ENCODE assay signal across 10 mouse cellular contexts in genomic region chr7:128004487-128005362, GRCm38 (mm10). TPM values are rescaled to one million over a fixed set of nuclear protein-coding genes. Genes with fewer than 3 reads are reported as not detected.
A peak's percentile ranks its signal among the peaks of the same experiment; 100 is the strongest.
DNase-seq lines count a peak whose midpoint lies in the region; ATAC-seq lines count a peak whose summit lies in the region.
"Had no signal": no experiment of that assay in that cellular context is flagged by ENCODE, and none has a peak within 500 bp of the region (broad histone marks: within the 10 kb centered on the region; RNA-seq: fewer than 3 reads in every experiment).

No protein-coding gene starts in this region.

- ATAC-seq in heart, embryonic 11.5 days (replicated peaks; ENCODE audit: insufficient number of reproducible peaks, low FRiP score, low TSS enrichment): no peak
- ATAC-seq in kidney, embryonic 15.5 days (replicated peaks; ENCODE audit: low FRiP score): peak; percentile 89

- peak overlapping the region; percentile 4; the same call in 1 of the 2 replicates for H3K27ac ChIP-seq in heart, embryonic 11.5 days (ENCODE audit: low read depth, low read length)
- H3K27ac ChIP-seq in kidney, embryonic 15.5 days: peak overlapping the region; percentile 93

- H3K36me3 ChIP-seq in heart, embryonic 11.5 days (ENCODE audit: control insufficient read depth, insufficient read depth, low read length): no peaks in the 10 kb centered on the region
- no peaks in the 10 kb centered on the region for H3K36me3 ChIP-seq in kidney, embryonic 15.5 days

- no peaks in the 10 kb centered on the region for H3K9me3 ChIP-seq in heart, embryonic 11.5 days (replicated peaks; ENCODE audit: control insufficient read depth, low read length)
- no peaks in the 10 kb centered on the region; the same call in 1 of the 2 replicates for H3K9me3 ChIP-seq in kidney, embryonic 15.5 days (replicated peaks)

- WGBS in heart, embryonic 11.5 days (ENCODE audit: insufficient replicate concordance): 21% methylated on average over 35 of the region's 35 CpGs
- 22% methylated on average over 35 of the region's 35 CpGs for WGBS in kidney, embryonic 15.5 days

- H3K27me3 ChIP-seq in heart, embryonic 11.5 days (ENCODE audit: control insufficient read depth, insufficient read depth, low read length): peaks cover 14% of the 10 kb centered on the region
- H3K27me3 ChIP-seq in kidney, embryonic 15.5 days: peaks cover 9% of the 10 kb centered on the region; the same call in 1 of the 2 replicates

- peaks cover 23% of the 10 kb centered on the region for H3K4me1 ChIP-seq in heart, embryonic 11.5 days (ENCODE audit: control insufficient read depth, insufficient read depth, low read length)
- peaks cover 26% of the 10 kb centered on the region for H3K4me1 ChIP-seq in kidney, embryonic 15.5 days

- DNase-seq in heart, adult 18-20 months: peak; percentile 27 to 39
- no peak for DNase-seq in heart, postnatal 25 days (ENCODE audit: low spot score)
- DNase-seq in lung, postnatal 36 days: peak; percentile 65
- DNase-seq in thymus, postnatal 4 days: peak; percentile 80
- no peak for DNase-seq in right cerebral cortex, postnatal 25 days
- DNase-seq in adrenal gland, postnatal 10 days: no peak

- H3K4me2 ChIP-seq in heart, embryonic 11.5 days: peak overlapping the region; percentile 58
- peak overlapping the region; percentile 52 for H3K4me2 ChIP-seq in kidney, embryonic 15.5 days

- peak overlapping the region; percentile 54 for H3K9ac ChIP-seq in heart, embryonic 11.5 days (ENCODE audit: low read depth, low read length)
- peak overlapping the region; percentile 32; the same call in 1 of the 2 replicates for H3K9ac ChIP-seq in kidney, embryonic 15.5 days

- intact Hi-C loops in heart, postnatal 25 days (cut with DNase I): loop anchor here (5.0 kb wide), 1 partner anchor 203 kb away; the partner anchor contains the start of gene Cox6a2

- peak overlapping the region; percentile 29 for H3K4me3 ChIP-seq in heart, embryonic 11.5 days (ENCODE audit: low read depth, low read length)
- H3K4me3 ChIP-seq in kidney, embryonic 15.5 days (replicated peaks): peak overlapping the region; percentile 28

RNA-seq across cellular contexts. Expression of gene Trim72, which starts 1.0 kb away (rescaled TPM):
- 100 to 1,000 TPM; 279 to 317 TPM for total RNA-seq in heart, adult 18-20 months (2021)
- 100 to 1,000 TPM; 301 to 325 TPM for total RNA-seq in heart, postnatal 25 days (2021)
- 0.30 and 0.69 TPM in 2 replicates for polyA plus RNA-seq in heart, embryonic 11.5 days (2014; fragmentation: Nextera tagmentation; extraction: Ambion mirVana)
- 0.31 and 0.60 TPM in 2 replicates for polyA plus RNA-seq in kidney, embryonic 15.5 days (2015; fragmentation: Nextera tagmentation; extraction: Ambion mirVana)
- total RNA-seq in adrenal gland, postnatal 10 days (2021): 10 to 100 TPM in 1 of 2 experiments, 1 to 10 TPM in 1; 5.2 to 24.5 TPM

RNA-seq across cellular contexts. Expression of gene Pycard, which starts 11.1 kb away (rescaled TPM):
- total RNA-seq in heart, adult 18-20 months (2021): 10 to 100 TPM in 1 of 2 experiments, 1 to 10 TPM in 1; 9.0 to 10.5 TPM
- total RNA-seq in heart, postnatal 25 days (2021): 10 to 100 TPM; 10.3 to 10.9 TPM
- 35.6 and 37.8 TPM in 2 replicates for polyA plus RNA-seq in heart, embryonic 11.5 days (2014; fragmentation: Nextera tagmentation; extraction: Ambion mirVana)
- polyA plus RNA-seq in kidney, embryonic 15.5 days (2015; fragmentation: Nextera tagmentation; extraction: Ambion mirVana): 43.9 and 45.1 TPM in 2 replicates
- total RNA-seq in adrenal gland, postnatal 10 days (2021): 1 to 10 TPM; 5.6 to 8.0 TPM

RNA-seq across cellular contexts. Expression of gene Fus, which starts 37.5 kb away (rescaled TPM):
- 100 to 1,000 TPM; 108 to 156 TPM for total RNA-seq in heart, adult 18-20 months (2021)
- 100 to 1,000 TPM; 139 to 171 TPM for total RNA-seq in heart, postnatal 25 days (2021)
- polyA plus RNA-seq in heart, embryonic 11.5 days (2014; fragmentation: Nextera tagmentation; extraction: Ambion mirVana): 33.2 and 40.3 TPM in 2 replicates
- polyA plus RNA-seq in kidney, embryonic 15.5 days (2015; fragmentation: Nextera tagmentation; extraction: Ambion mirVana): 421 and 440 TPM in 2 replicates
- 100 to 1,000 TPM; 261 to 396 TPM for total RNA-seq in adrenal gland, postnatal 10 days (2021)

RNA-seq across cellular contexts. Expression of gene Itgam, which starts 57.7 kb away (rescaled TPM):
- 1 to 10 TPM; 5.4 to 6.0 TPM for total RNA-seq in heart, adult 18-20 months (2021)
- 1 to 10 TPM; 4.6 to 5.1 TPM for total RNA-seq in heart, postnatal 25 days (2021)
- polyA plus RNA-seq in heart, embryonic 11.5 days (2014; fragmentation: Nextera tagmentation; extraction: Ambion mirVana): 0.29 and 0.34 TPM in 2 replicates
- polyA plus RNA-seq in kidney, embryonic 15.5 days (2015; fragmentation: Nextera tagmentation; extraction: Ambion mirVana): 1.2 and 1.4 TPM in 2 replicates
- 1 to 10 TPM; 5.4 to 5.9 TPM for total RNA-seq in adrenal gland, postnatal 10 days (2021)
- total RNA-seq: MEL had no signal

RNA-seq across cellular contexts. Expression of gene Gm49368, which starts 57.8 kb away (rescaled TPM):
- not detected for total RNA-seq in heart, adult 18-20 months (2021)
- not detected for total RNA-seq in heart, postnatal 25 days (2021)
- not detected in 2 replicates for polyA plus RNA-seq in heart, embryonic 11.5 days (2014; fragmentation: Nextera tagmentation; extraction: Ambion mirVana)
- polyA plus RNA-seq in kidney, embryonic 15.5 days (2015; fragmentation: Nextera tagmentation; extraction: Ambion mirVana): not detected in 2 replicates
- under 1 TPM in 1 of 2 experiments, not detected in 1; 0.09 TPM for total RNA-seq in adrenal gland, postnatal 10 days (2021)
- total RNA-seq: MEL had no signal
- polyA plus RNA-seq: testis, adult 2 months had no signal

Comparison
In these comparisons a context has a peak if more than half of its experiments do, and no peak if none do; other contexts are left out.
1. DNase-seq: peak in heart, adult 18-20 months (2 of 2), lung, postnatal 36 days (single experiment) and thymus, postnatal 4 days (single experiment); none in heart, postnatal 25 days (single experiment), right cerebral cortex, postnatal 25 days (single experiment) and adrenal gland, postnatal 10 days (single experiment).
2. RNA of gene Trim72, which starts 1.0 kb away (total RNA-seq): 301 to 325 TPM in heart, postnatal 25 days and 279 to 317 TPM in heart, adult 18-20 months; 5.2 to 24.5 TPM in adrenal gland, postnatal 10 days; every median in the first group is over 10 times any median in the second.